Mouse (Mus musculus) MEL (cell line): ENCODE measurements around the gene Cela3b. TPM values are rescaled to one million over a fixed set of nuclear protein-coding genes. Genes with fewer than 3 reads are reported as not detected.

ENCODE experiments used
- DNase-seq: peaks from one replicate; pipeline ENCODE4 v3.0.0; 2011; ENCODE audit warnings: low read depth, low spot score
- H3K27ac ChIP-seq: 2 replicates; pipeline ENCODE4 v1.5.1; 2012; ENCODE audit warnings: low read depth, mild to moderate bottlenecking, control low read depth, low read length, moderate library complexity; ENCODE audit not compliant: control insufficient read depth
- H3K27me3 ChIP-seq, 2 experiments: fragments of 150-350 bp in 1 of 2; sonication (generic) in 1 of 2; 2 replicates each; pipeline ENCODE4 v1.6.1; 2012; ENCODE audit warnings: low read length in 2 of 2, mild to moderate bottlenecking in 2 of 2, improper control_type of control experiment in 1 of 2, moderate library complexity in 1 of 2; ENCODE audit not compliant: insufficient read depth in 2 of 2, control insufficient read depth in 1 of 2
- H3K36me3 ChIP-seq, 2 experiments: 2 replicates each; pipeline ENCODE4 v1.6.1; 2012 to 2014; ENCODE audit warnings: low read length in 2 of 2, improper control_type of control experiment in 1 of 2, inconsistent platforms in 1 of 2, mild to moderate bottlenecking in 1 of 2; ENCODE audit not compliant: insufficient read depth in 2 of 2, control insufficient read depth in 1 of 2
- H3K4me1 ChIP-seq, 2 experiments: fragments of 150-350 bp in 1 of 2; sonication (generic) in 1 of 2; 2 replicates each; pipeline ENCODE4 v1.6.1; 2012; ENCODE audit warnings: low read length in 2 of 2, improper control_type of control experiment in 1 of 2, mild to moderate bottlenecking in 1 of 2; ENCODE audit not compliant: insufficient read depth in 2 of 2, control insufficient read depth in 1 of 2
- H3K4me3 ChIP-seq, 2 experiments: fragments of 150-350 bp in 1 of 2; sonication (generic) in 1 of 2; 2 replicates each; pipeline ENCODE4 v1.5.1; 2012; ENCODE audit warnings: low read depth in 2 of 2, low read length in 2 of 2, mild to moderate bottlenecking in 2 of 2, moderate library complexity in 2 of 2, control low read depth in 1 of 2, improper control_type of control experiment in 1 of 2; ENCODE audit not compliant: control insufficient read depth in 1 of 2, insufficient read depth in 1 of 2
- H3K79me2 ChIP-seq: 2 replicates; pipeline ENCODE4 v1.6.1; 2012; ENCODE audit warnings: mild to moderate bottlenecking, low read length, moderate library complexity; ENCODE audit not compliant: control insufficient read depth, poor library complexity, insufficient read depth
- H3K9ac ChIP-seq: 2 replicates; pipeline ENCODE4 v1.6.1; 2012; ENCODE audit warnings: low read depth, mild to moderate bottlenecking, control low read depth, low read length, moderate library complexity; ENCODE audit not compliant: control insufficient read depth, poor library complexity, severe bottlenecking
- H3K9me3 ChIP-seq: fragments of 150-350 bp; sonication (generic); replicated peaks from 2 replicates; pipeline ENCODE4 v1.6.1; 2012; ENCODE audit warnings: mild to moderate bottlenecking, low read length, improper control_type of control experiment, moderate library complexity; ENCODE audit not compliant: insufficient read depth
- CHD1 ChIP-seq: IDR thresholded peaks from 2 replicates; pipeline ENCODE4 v1.6.1; 2012; ENCODE audit warnings: low read depth, mild to moderate bottlenecking, inconsistent platforms, low read length, improper control_type of control experiment
- E2F4 ChIP-seq: IDR thresholded peaks from 2 replicates; pipeline ENCODE4 v1.6.1; 2011; ENCODE audit warnings: low read depth, low read length, improper control_type of control experiment, borderline replicate concordance
- ELF1 ChIP-seq: IDR thresholded peaks from 2 replicates; pipeline ENCODE4 v1.6.1; 2014; ENCODE audit warnings: low read depth, mild to moderate bottlenecking, inconsistent platforms, low read length, improper control_type of control experiment, moderate library complexity
- GABPA ChIP-seq: IDR thresholded peaks from 2 replicates; pipeline ENCODE4 v1.6.1; 2012; ENCODE audit warnings: low read depth, mild to moderate bottlenecking, inconsistent platforms, low read length, improper control_type of control experiment, moderate library complexity
- JUND ChIP-seq: IDR thresholded peaks from 2 replicates; pipeline ENCODE4 v1.6.1; 2011; ENCODE audit warnings: low read depth, mild to moderate bottlenecking, improper control_type of control experiment, low read length
- MAX ChIP-seq: IDR thresholded peaks from 2 replicates; pipeline ENCODE4 v1.6.1; 2011; ENCODE audit warnings: low read length, improper control_type of control experiment
- MXI1 ChIP-seq: IDR thresholded peaks from 2 replicates; pipeline ENCODE4 v1.6.1; 2011; ENCODE audit warnings: mild to moderate bottlenecking, low read depth, low read length, improper control_type of control experiment
- MYC ChIP-seq: IDR thresholded peaks from 2 replicates; pipeline ENCODE4 v1.6.1; 2011; ENCODE audit warnings: low read depth, mild to moderate bottlenecking, low read length, improper control_type of control experiment, moderate library complexity
- NELFE ChIP-seq: IDR thresholded peaks from 2 replicates; pipeline ENCODE4 v1.6.1; 2011; ENCODE audit warnings: low read depth, low read length, improper control_type of control experiment
- ZKSCAN1 ChIP-seq: IDR thresholded peaks from 2 replicates; pipeline ENCODE4 v1.6.1; 2012; ENCODE audit warnings: low read depth, mild to moderate bottlenecking, inconsistent platforms, low read length, improper control_type of control experiment, moderate library complexity
- ZNF384 ChIP-seq: IDR thresholded peaks from 2 replicates; pipeline ENCODE4 v1.6.1; 2012; ENCODE audit warnings: low read depth, mild to moderate bottlenecking, inconsistent platforms, low read length, improper control_type of control experiment
- polyA plus RNA-seq, 2 experiments: library from polyadenylated mRNA; stranded (reverse) in 1 of 2; unstranded in 1 of 2; fragments of >175 nt in 1 of 2; fragments of >200 nt in 1 of 2; gene quantifications; 2 replicates each; pipeline versions ENCODE4 v1.2.1 to v1.2.4; 2012; ENCODE audit warnings: low replicate concordance in 2 of 2, low read depth in 1 of 2; ENCODE audit not compliant: insufficient read length in 2 of 2, insufficient read depth in 1 of 2, missing spikeins in 1 of 2
- total RNA-seq: library from RNA; depleted of rRNA; stranded (reverse); fragments of 300-350 nt; gene quantifications from 2 replicates; pipeline ENCODE4 v1.2.3, GENCODE M21; 2012

Cela3b gene
- total and polyA plus RNA-seq, 3 experiments = not detected

- no peak for TF ChIP-seq ZKSCAN1
- TF ChIP-seq ZNF384 = no peak
- no peak for TF ChIP-seq ELF1
- TF ChIP-seq CHD1 = no peak
- TF ChIP-seq GABPA = no peak
- TF ChIP-seq E2F4 = no peak
- no peak for TF ChIP-seq MAX
Observed at GRCm38 (mm10) chr4:137452190-137452589, 21.9 kb upstream of the Cela3b start.

GRCm38 (mm10) chr4:137449715-137450114 is 19.4 kb upstream of the Cela3b start:
- TF ChIP-seq E2F4 (no peak), JUND (no peak), NELFE (no peak), MYC (no peak)
- H3K27me3 ChIP-seq = no peaks in the 10 kb centered on the region; a peak in 1 of 4 replicates
- no peak overlapping the region for H3K4me3 ChIP-seq
- H3K36me3 ChIP-seq = no peaks in the 10 kb centered on the region
- H3K9me3 ChIP-seq = no peaks in the 10 kb centered on the region
- H3K27ac ChIP-seq = no peak overlapping the region
- no peaks in the 10 kb centered on the region for H3K4me1 ChIP-seq
- no peak overlapping the region for H3K9ac ChIP-seq
- DNase-seq = no peak
- no peaks in the 10 kb centered on the region for H3K79me2 ChIP-seq

More at GRCm38 (mm10) chr4:137452190-137452589, 21.9 kb upstream of the Cela3b start:
- Histone ChIP-seq H3K9ac (no peak overlapping the region), H3K4me3 (no peak overlapping the region), H3K36me3 (no peaks in the 10 kb centered on the region), H3K27me3 (no peaks in the 10 kb centered on the region; a peak in 1 of 4 replicates), H3K27ac (no peak overlapping the region), H3K9me3 (no peaks in the 10 kb centered on the region), H3K79me2 (no peaks in the 10 kb centered on the region), H3K4me1 (no peaks in the 10 kb centered on the region)
- DNase-seq = no peak

GRCm38 (mm10) chr4:137449132-137449531 is 18.8 kb upstream of the Cela3b start:
- H3K79me2 ChIP-seq = no peaks in the 10 kb centered on the region
- TF ChIP-seq MXI1 = no peak
- TF ChIP-seq, all 39 proteins: peak for 0
- no peak overlapping the region for H3K4me3 ChIP-seq
- DNase-seq = no peak
- no peak overlapping the region for H3K27ac ChIP-seq
- H3K27me3 ChIP-seq = no peaks in the 10 kb centered on the region; a peak in 1 of 4 replicates
- no peaks in the 10 kb centered on the region for H3K9me3 ChIP-seq
- no peak overlapping the region for H3K9ac ChIP-seq
- no peaks in the 10 kb centered on the region for H3K36me3 ChIP-seq
- no peaks in the 10 kb centered on the region for H3K4me1 ChIP-seq
